Mouse (Mus musculus): ENCODE data around the gene Prrg2.

Prrg2 gene

GRCm38 (mm10) chr7:45090251-45090977, 27.9 kb upstream of the Prrg2 start:
- no peak for DNase-seq (ENCODE audit: low spot score in 2 of 2)

DNA sequence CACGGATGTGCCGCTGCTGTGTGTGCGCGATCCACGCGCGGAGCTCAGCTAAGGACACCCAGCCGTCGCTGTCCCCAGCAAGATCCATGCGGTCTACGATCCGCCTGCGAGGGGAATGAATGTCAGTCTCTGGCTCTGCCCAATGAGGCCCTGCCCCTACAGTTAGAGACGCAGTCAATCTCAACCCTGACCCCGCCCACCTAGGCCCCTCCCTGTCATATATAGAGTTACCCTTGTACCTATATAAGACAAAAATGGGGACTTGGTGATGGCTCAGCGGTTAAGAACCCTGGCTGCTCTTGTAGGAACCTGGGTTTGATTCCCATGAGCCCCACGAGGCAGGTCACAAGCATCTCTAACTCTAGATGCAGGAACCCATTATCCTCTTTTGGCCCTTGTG, 26.1 kb upstream of the Prrg2 start:
- DNase-seq (ENCODE audit: low spot score in 2 of 2) = no peak

DNA sequence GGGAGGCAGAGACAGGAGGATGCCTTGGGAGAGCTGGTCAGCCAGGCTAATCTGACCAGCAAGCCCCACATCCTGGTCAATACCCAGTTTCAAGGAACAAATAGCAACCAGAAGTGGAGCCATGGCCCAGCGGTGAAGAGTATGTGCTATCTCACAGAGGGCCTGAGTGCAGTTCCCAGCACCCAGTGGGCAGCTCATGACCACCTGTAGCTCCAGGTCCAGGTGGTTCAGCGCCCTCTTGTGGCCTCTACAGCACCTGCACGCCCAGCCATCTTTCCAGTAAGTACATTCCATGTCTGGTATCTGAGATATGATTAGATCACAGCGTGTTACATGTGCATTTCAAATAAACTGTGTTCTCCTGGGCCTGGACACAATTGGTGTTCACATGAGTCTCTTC, 23.6 kb upstream of the Prrg2 start:
- no peak for DNase-seq (ENCODE audit: low spot score in 2 of 2)

DNA sequence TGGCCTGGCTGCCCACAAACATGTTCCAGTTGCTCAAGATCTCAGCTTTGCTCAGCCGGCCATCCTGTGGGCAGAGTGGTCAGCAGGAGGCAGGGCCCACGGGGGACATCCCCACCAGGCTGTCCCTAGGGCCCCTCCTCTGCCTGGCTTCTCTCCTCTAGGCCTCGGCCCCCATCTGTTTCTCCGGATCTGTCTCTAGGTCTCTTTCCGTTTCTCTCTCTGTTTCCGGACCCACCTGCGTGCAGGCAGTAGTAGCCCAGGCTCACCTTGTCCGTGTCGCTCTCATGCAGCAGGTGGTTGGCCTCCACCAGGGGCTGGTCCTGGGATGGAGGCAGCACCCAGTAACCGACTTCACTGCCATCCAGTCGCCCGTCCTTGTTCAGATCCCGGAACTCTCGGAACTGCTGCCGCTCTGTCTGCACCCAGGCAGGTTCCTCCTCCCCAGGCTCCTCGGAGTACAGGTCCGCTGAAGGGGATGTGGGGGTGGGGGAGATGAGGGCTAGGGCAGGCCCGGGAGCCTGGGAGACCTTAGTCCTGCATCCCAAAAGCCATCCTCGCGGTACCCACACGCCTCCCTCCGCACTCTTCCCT, 20.9 kb upstream of the Prrg2 start:
- no peak for DNase-seq (ENCODE audit: low spot score in 2 of 2)

DNA sequence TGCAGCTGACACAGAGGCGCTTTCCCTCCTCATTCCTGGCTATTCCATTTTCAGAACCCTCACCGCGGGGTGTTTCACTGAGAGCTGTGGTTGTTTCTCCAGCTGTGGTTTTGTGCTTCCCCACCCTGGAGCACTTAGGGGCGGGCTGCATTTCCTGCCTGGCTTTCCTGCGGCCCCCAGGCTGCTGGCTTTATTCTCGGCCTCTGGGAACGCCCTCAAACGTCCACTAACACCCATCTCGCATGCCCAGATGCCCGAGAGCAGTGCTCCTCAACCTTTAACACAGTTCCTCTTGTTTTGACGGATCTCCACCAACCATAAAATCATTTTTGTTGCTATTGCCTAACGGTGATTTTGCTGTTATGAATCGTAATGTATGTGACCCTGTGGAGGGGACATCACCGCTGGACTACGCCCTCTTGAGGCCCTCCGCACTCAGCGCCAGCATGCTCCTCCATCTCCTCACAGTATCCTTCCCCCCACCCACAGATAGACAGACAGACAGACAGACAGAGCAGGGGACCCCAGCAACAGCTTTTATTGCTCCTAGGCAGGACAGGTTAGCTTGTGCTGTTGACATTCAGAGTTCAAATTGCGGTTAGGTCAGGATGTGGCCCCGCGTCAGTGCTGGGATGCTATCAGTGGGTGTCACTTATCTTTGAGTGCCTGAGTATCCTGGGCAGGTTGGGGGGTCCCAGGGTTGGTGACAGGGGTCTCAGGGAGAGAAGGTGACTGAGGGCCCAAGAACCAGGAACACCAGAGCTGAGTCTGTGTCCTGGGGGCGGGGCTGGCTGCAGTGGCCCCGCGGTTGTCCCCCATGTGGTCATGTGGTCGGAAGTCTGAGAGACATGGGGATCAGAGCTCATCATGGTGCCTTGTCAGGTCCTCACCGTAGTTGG, 20.2 kb upstream of the Prrg2 start:
- peak in 1 of 2 experiments; percentile 56 for DNase-seq (ENCODE audit: low spot score in 2 of 2)

DNA sequence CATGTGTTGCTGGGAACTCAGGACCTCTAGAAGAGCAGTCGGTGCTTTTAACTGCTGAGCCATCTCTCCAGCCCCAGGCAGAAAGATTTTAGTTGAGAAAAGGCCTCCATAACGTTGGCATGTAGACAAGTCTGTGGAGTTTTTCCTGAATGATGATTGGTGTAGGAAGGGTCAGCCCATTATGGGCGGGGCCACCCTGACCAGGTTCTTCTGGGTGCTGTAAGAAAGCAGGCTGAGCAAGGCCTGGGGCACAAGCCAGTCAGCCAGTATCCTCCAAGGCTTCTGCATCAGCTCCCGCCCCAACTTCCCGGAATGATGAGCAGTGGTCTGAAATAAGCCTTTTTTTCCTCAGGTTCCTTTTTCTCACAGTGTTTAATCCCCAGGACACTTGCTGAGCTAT, 18.5 kb upstream of the Prrg2 start:
- DNase-seq (ENCODE audit: low spot score in 2 of 2) = no peak

GRCm38 (mm10) chr7:45079856-45080255, 17.4 kb upstream of the Prrg2 start:
- peak; percentile 81 to 90 for DNase-seq (ENCODE audit: low spot score in 2 of 2)

GRCm38 (mm10) chr7:45078513-45078912, 16.0 kb upstream of the Prrg2 start:
- peak; percentile 59 to 73 for DNase-seq (ENCODE audit: low spot score in 2 of 2)

- DNase-seq (ENCODE audit: low spot score in 2 of 2) = no peak
Observed at GRCm38 (mm10) chr7:45077829-45078228, 15.4 kb upstream of the Prrg2 start.

- no peak for DNase-seq (ENCODE audit: low spot score in 2 of 2)
Observed at GRCm38 (mm10) chr7:45077322-45077721, 14.8 kb upstream of the Prrg2 start.

DNA sequence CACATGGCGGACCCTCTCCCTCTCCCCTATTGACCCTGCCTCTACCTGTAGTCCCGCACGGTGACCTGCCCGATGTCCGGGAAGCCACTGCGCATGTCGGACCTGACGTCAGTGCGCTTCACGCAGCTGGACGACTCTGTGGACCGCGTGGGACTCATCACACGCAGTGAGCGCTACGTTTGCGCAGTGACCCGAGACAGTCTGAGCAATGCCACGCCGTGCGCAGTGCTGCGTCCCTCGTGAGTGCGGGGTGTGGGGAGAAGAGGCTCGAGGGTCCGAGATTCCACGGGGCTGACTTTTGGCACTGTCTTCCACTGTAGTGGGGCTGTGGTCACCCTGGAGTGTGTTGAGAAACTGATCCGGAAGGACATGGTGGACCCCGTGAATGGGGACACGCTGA, 14.0 kb upstream of the Prrg2 start:
- DNase-seq (ENCODE audit: low spot score in 2 of 2) = no peak

DNA sequence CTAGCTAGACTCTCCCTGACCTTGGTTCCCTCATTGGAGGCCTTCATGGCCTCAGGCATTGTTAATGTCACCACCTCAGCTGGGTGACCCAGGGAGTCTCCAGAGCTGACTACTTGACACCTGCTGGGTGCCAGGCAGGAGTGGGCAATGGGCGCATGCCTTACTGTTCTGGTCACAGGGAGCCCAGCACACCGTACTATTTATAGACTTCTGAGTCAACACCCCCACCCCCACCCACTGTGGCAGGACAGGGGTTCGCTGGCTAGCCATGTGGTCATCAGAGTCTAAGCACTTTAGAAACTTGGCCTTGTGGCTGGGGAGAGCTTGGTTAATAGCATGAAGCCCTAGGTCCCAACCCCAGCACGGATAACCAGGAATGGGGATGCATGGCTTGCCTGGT, 12.9 kb upstream of the Prrg2 start:
- no peak for DNase-seq (ENCODE audit: low spot score in 2 of 2)

DNA sequence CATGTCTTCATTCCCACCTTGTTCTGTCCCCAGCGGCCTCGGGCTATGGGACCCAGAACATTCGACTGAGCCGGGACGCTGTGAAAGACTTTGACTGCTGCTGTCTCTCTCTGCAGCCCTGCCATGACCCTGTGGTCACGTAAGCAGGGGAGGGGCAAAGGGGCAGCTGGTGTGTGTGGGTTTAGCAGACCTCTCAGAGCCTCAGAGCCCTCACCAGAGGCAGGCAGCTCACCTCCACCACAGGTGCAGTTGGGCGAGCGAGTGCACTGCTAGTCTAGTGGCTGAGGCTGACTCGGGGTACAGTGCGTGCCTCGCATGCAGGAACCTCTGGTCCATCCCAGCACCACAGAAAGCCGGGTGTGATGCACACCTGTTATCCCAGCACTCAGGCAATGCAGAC, 11.5 kb upstream of the Prrg2 start:
- DNase-seq (ENCODE audit: low spot score in 2 of 2) = no peak

DNA sequence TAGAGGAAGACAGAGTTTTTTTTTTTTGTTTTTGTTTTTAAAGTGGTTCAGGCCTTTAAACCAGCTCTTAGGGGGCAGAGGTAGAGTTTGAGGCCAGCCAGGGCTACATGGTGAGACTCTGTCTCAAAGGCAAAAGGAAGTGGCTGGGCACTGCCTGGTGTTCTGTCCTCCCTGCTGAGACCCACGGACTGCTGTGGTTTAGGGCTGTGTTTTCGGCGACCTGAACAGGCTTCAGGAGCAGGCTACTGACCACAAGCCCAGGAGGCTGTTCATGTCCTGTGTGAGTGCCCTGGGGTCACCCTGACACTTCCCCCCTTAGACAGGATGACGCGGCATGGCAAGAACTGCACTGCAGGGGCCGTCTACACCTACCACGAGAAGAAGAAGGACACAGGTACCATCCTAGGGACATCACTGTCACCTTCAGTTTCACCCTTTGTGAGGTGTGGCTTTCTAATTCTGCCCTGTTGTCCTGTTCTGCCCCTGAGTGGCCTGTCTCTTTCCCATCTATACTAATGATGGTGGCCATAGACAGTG, 10.8 kb upstream of the Prrg2 start:
- DNase-seq (ENCODE audit: low spot score in 2 of 2) = no peak

- no peak for DNase-seq (ENCODE audit: low spot score in 2 of 2)
Observed at GRCm38 (mm10) chr7:45072230-45072629, 9.8 kb upstream of the Prrg2 start.

GRCm38 (mm10) chr7:45069671-45070070, 7.2 kb upstream of the Prrg2 start:
- no peak for DNase-seq (ENCODE audit: low spot score in 2 of 2)

DNA sequence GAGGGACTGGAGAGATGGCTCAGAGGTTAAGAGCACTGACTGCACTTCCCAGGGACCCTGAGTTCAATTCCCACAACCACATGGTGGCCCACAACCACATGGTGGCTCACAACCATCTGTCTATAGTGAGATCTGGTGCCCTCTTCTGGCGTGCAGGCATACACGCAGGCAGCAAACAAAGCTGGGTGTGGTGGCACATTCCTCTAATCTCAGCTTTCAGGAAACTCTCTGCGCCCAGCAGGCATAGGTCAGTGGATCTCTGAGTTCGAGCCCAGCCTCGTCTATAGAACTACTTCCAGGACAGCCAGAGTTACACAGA, 5.5 kb upstream of the Prrg2 start:
- no peak for DNase-seq (ENCODE audit: low spot score in 2 of 2)

- no peak for DNase-seq (ENCODE audit: low spot score in 2 of 2)
Observed at GRCm38 (mm10) chr7:45067190-45067999, 4.9 kb upstream of the Prrg2 start.

GRCm38 (mm10) chr7:45061532-45062075, 873 bp downstream of the Prrg2 start:
- peak; percentile 49 to 60 for DNase-seq (ENCODE audit: low spot score in 2 of 2)

DNA sequence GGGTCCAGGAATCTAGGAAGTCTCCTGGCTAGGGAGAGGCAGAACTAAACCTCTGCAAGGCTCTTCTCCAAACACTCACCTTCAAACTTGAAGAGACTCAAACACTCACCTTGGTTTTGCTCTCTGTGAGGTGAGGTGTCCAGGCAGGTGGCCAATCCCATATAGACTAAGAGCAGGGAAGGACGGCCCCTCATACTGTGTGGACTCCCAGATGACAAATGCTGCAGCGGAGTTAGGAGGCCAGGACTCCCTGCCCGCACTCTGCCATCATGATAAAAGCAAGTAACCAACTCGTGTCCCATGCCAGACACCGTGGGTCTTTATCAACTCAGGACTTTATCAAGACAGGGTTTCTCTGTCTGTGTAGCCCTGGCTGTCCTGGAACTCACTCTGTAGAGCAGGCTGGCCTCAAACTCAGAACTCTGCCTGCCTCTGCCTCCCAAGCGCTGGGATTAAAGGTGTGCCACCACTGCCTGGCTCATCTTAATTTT, 1.8 kb downstream of the Prrg2 start:
- DNase-seq (ENCODE audit: low spot score in 2 of 2) = no peak

Measured in urinary bladder, postnatal 36 days (tissue).